Mouse (Mus musculus) splenic B cell, adult 2 months (primary cell): Measurements from ENCODE around the gene Akt1s1.

Experiments
- DNase-seq: peaks from one replicate; pipeline ENCODE4 v3.0.0-alpha.2; 2011; ENCODE audit warnings: low read depth, low spot score
- H3K27me3 ChIP-seq: 2 replicates; pipeline ENCODE4 v1.6.1; 2012; ENCODE audit warnings: mild to moderate bottlenecking, low read length, moderate library complexity, mixed read lengths; ENCODE audit not compliant: control insufficient read depth, poor library complexity, insufficient read depth, severe bottlenecking
- H3K36me3 ChIP-seq: 2 replicates; pipeline ENCODE4 v1.6.1; 2012; ENCODE audit warnings: mild to moderate bottlenecking, low read length, moderate library complexity, mixed read lengths; ENCODE audit not compliant: control insufficient read depth, poor library complexity, insufficient read depth, severe bottlenecking

The Akt1s1 gene

GRCm38 (mm10) chr7:44839491-44840191, 9.2 kb upstream of the Akt1s1 start:
- peak; percentile 82 for DNase-seq
- H3K27me3 ChIP-seq, result no peaks in the 10 kb centered on the region
- peaks cover 13% of the 10 kb centered on the region for H3K36me3 ChIP-seq

- Histone ChIP-seq H3K36me3 (peaks cover 14% of the 10 kb centered on the region), H3K27me3 (no peaks in the 10 kb centered on the region)
- peak; percentile 67 for DNase-seq
Observed at GRCm38 (mm10) chr7:44840426-44840825, 8.4 kb upstream of the Akt1s1 start.

- no peak for DNase-seq
- Histone ChIP-seq H3K36me3 (peaks cover 22% of the 10 kb centered on the region), H3K27me3 (no peaks in the 10 kb centered on the region)
Observed at GRCm38 (mm10) chr7:44841825-44842463, 6.8 kb upstream of the Akt1s1 start.

GRCm38 (mm10) chr7:44845006-44845405, 3.8 kb upstream of the Akt1s1 start:
- DNase-seq, result no peak
- peaks cover 22% of the 10 kb centered on the region for H3K36me3 ChIP-seq
- H3K27me3 ChIP-seq, result no peaks in the 10 kb centered on the region

GRCm38 (mm10) chr7:44846804-44847203, 2.0 kb upstream of the Akt1s1 start:
- H3K36me3 ChIP-seq, result peaks cover 22% of the 10 kb centered on the region
- no peak for DNase-seq
- no peaks in the 10 kb centered on the region for H3K27me3 ChIP-seq

- no peak for DNase-seq
- Histone ChIP-seq H3K36me3 (peaks cover 18% of the 10 kb centered on the region), H3K27me3 (no peaks in the 10 kb centered on the region)
Observed at GRCm38 (mm10) chr7:44847772-44848171, 1.0 kb upstream of the Akt1s1 start.

- Histone ChIP-seq H3K27me3 (no peaks in the 10 kb centered on the region), H3K36me3 (peaks cover 9% of the 10 kb centered on the region)
- peak; percentile 93 for DNase-seq
Observed at GRCm38 (mm10) chr7:44849416-44850111, 773 bp downstream of the Akt1s1 start.

GRCm38 (mm10) chr7:44850146-44850545, 1.4 kb downstream of the Akt1s1 start:
- no peaks in the 10 kb centered on the region for H3K27me3 ChIP-seq
- peak; percentile 66 for DNase-seq
- H3K36me3 ChIP-seq, result peaks cover 9% of the 10 kb centered on the region

- Histone ChIP-seq H3K36me3 (peaks cover 6% of the 10 kb centered on the region; the same call in 1 of the 2 replicates), H3K27me3 (no peaks in the 10 kb centered on the region)
- no peak for DNase-seq
Observed at GRCm38 (mm10) chr7:44850789-44851624, 2.2 kb downstream of the Akt1s1 start.

GRCm38 (mm10) chr7:44851625-44852234, 2.9 kb downstream of the Akt1s1 start:
- no peak for DNase-seq
- Histone ChIP-seq H3K36me3 (peaks cover under 1% of the 10 kb centered on the region; the same call in 1 of the 2 replicates), H3K27me3 (no peaks in the 10 kb centered on the region)

- no peak for DNase-seq
- Histone ChIP-seq H3K27me3 (no peaks in the 10 kb centered on the region), H3K36me3 (no peaks in the 10 kb centered on the region)
Observed at GRCm38 (mm10) chr7:44852259-44853027, 3.7 kb downstream of the Akt1s1 start.

- Histone ChIP-seq H3K36me3 (no peaks in the 10 kb centered on the region), H3K27me3 (no peaks in the 10 kb centered on the region)
- DNase-seq, result no peak
Observed at GRCm38 (mm10) chr7:44853065-44853464, 4.3 kb downstream of the Akt1s1 start.

- DNase-seq, result no peak
- Histone ChIP-seq H3K36me3 (no peaks in the 10 kb centered on the region), H3K27me3 (no peaks in the 10 kb centered on the region)
Observed at GRCm38 (mm10) chr7:44853596-44854355, 5.0 kb downstream of the Akt1s1 start.
